Mouse (Mus musculus): ENCODE results near the gene Ttll3. TPM values are rescaled to one million over a fixed set of nuclear protein-coding genes. Genes with fewer than 3 reads are reported as not detected.

Ttll3 gene
- total and polyA plus RNA-seq, 3 experiments: 5.7 to 11.2 TPM; not detected in 1

DNA sequence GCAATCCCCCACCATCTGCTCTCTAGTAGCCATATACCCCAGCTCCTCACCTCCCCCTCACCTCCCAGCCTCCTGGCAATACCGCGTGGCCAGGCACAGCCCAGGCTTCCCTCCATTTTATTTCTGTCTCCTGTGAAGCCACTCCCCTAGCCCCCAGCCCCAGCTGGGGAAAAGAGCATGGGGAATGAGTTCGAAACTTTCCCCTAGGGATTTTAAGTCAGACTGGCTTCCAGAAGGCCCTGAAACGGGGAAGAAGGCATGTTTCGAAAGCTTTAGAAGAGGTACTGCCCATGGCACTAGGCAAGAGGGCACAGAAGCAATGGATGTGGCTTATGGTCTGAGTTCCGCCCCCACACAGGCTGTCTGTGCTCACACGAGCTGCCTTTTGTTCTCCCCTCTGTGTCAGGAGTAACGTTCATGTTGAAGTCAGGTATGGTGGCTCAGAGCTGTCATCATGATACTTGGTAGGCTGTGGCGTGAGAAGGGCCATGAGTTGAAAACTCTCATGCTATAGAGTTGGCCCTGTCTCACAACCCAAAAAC lies 46.7 kb downstream of the Ttll3 start, which contains the start of gene Cidec:
Gene Cidec, minus strand, starts transcription at position 97 of the 542 bp plus-strand sequence.
- Histone ChIP-seq H3K27me3 (ENCODE audit: control insufficient read depth in 1 of 2, insufficient read depth in 2 of 2, low read length in 2 of 2) (no peaks in the 10 kb centered on the region; a peak in 1 of 4 replicates), H3K79me2 (ENCODE audit: control insufficient read depth, insufficient read depth, low read length, poor library complexity) (no peaks in the 10 kb centered on the region), H3K4me1 (ENCODE audit: control insufficient read depth in 1 of 2, insufficient read depth in 2 of 2, low read length in 2 of 2) (no peaks in the 10 kb centered on the region), H3K36me3 (ENCODE audit: control insufficient read depth in 1 of 2, insufficient read depth in 2 of 2, low read length in 2 of 2) (no peaks in the 10 kb centered on the region), H3K27ac (ENCODE audit: control insufficient read depth, low read depth, low read length) (no peak within 1 kb of the TSS), H3K4me3 (ENCODE audit: control insufficient read depth in 1 of 2, insufficient read depth in 1 of 2, low read depth in 2 of 2, low read length in 2 of 2) (no peak within 1 kb of the TSS), H3K9me3 (replicated peaks; ENCODE audit: insufficient read depth, low read length) (no peaks in the 10 kb centered on the region), H3K9ac (ENCODE audit: control insufficient read depth, low read depth, low read length, poor library complexity, severe bottlenecking) (no peak within 1 kb of the TSS)
- no peak for DNase-seq (ENCODE audit: low read depth, low spot score)
- no peak for TF ChIP-seq SMC3 (IDR thresholded peaks at IDR 0.05; ENCODE audit: low read depth, low read length)

DNA sequence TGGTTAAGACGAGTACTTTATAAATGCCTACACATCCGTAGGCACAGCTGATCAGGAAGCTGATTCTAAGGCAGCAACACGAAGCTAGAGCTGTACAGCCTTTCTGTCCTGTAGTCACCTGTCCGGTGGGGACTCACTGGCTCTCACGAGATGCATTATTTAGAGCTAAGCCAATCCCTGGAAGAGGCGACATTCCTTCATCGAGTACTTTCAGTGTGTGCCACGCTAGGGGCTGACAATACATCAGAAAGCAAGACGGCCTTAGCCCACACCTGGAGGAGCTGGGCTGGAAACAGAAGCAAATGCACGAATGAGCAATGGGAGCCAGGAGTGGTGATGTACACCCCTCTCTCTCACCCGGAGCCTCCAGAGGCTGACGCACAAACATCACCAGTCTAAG lies 48.1 kb downstream of the Ttll3 start:
- no peak overlapping the region for H3K4me3 ChIP-seq (ENCODE audit: control insufficient read depth in 1 of 2, insufficient read depth in 1 of 2, low read depth in 2 of 2, low read length in 2 of 2)
- no peak overlapping the region for H3K27ac ChIP-seq (ENCODE audit: control insufficient read depth, low read depth, low read length)
- no peak overlapping the region for H3K9ac ChIP-seq (ENCODE audit: control insufficient read depth, low read depth, low read length, poor library complexity, severe bottlenecking)
- DNase-seq (ENCODE audit: low read depth, low spot score): no peak
- H3K9me3 ChIP-seq (replicated peaks; ENCODE audit: insufficient read depth, low read length): no peaks in the 10 kb centered on the region
- no peaks in the 10 kb centered on the region for H3K79me2 ChIP-seq (ENCODE audit: control insufficient read depth, insufficient read depth, low read length, poor library complexity)
- TF ChIP-seq MYB (IDR thresholded peaks at IDR 0.05; ENCODE audit: low read depth, low read length) (no peak), GABPA (IDR thresholded peaks at IDR 0.05; ENCODE audit: low read depth, low read length) (no peak), CHD2 (IDR thresholded peaks at IDR 0.05; ENCODE audit: low read length) (no peak), TCF12 (IDR thresholded peaks at IDR 0.05; ENCODE audit: low read depth, low read length) (no peak), ZKSCAN1 (IDR thresholded peaks at IDR 0.05; ENCODE audit: low read depth, low read length) (no peak), MYC (IDR thresholded peaks at IDR 0.05; ENCODE audit: low read depth, low read length) (no peak), POLR2A (IDR thresholded peaks at IDR 0.05; ENCODE audit: control insufficient read depth in 1 of 2, insufficient read depth in 1 of 2, low read depth in 1 of 2, low read length in 2 of 2, poor library complexity in 1 of 2) (no peak), RCOR1 (IDR thresholded peaks at IDR 0.05; ENCODE audit: low read depth, low read length) (no peak), NRF1 (IDR thresholded peaks at IDR 0.05; ENCODE audit: insufficient read depth, low read depth, low read length, poor library complexity, severe bottlenecking) (no peak), UBTF (IDR thresholded peaks at IDR 0.05; ENCODE audit: borderline replicate concordance, insufficient read depth, low read depth, low read length) (no peak), MXI1 (IDR thresholded peaks at IDR 0.05; ENCODE audit: low read depth, low read length) (no peak), ELF1 (IDR thresholded peaks at IDR 0.05; ENCODE audit: low read depth, low read length) (no peak), SIN3A (IDR thresholded peaks at IDR 0.05; ENCODE audit: low read length) (no peak), KAT2A (conservative IDR thresholded peaks at IDR 0.05; ENCODE audit: low read depth, low read length) (no peak), HCFC1 (IDR thresholded peaks at IDR 0.05; ENCODE audit: low read depth, low read length) (no peak), TAL1 (IDR thresholded peaks at IDR 0.05; ENCODE audit: low read length) (no peak)
- H3K36me3 ChIP-seq (ENCODE audit: control insufficient read depth in 1 of 2, insufficient read depth in 2 of 2, low read length in 2 of 2): peaks cover 0 to 3% of the 10 kb centered on the region in 2 experiments; a peak in 1 of 4 replicates
- H3K27me3 ChIP-seq (ENCODE audit: control insufficient read depth in 1 of 2, insufficient read depth in 2 of 2, low read length in 2 of 2): no peaks in the 10 kb centered on the region; a peak in 1 of 4 replicates
- H3K4me1 ChIP-seq (ENCODE audit: control insufficient read depth in 1 of 2, insufficient read depth in 2 of 2, low read length in 2 of 2): peaks cover 0 to 6% of the 10 kb centered on the region in 2 experiments; a peak in 2 of 4 replicates
